Mouse (Mus musculus): Measurements from ENCODE around the gene Wdr46. TPM values are rescaled to one million over a fixed set of nuclear protein-coding genes. Genes with fewer than 3 reads are reported as not detected.

Gene Wdr46
- polyA plus RNA-seq, 1 experiment from 2014 or later: 8.8 TPM

GRCm38 (mm10) chr17:33959948-33960347, 19.5 kb downstream of the Wdr46 start:
- DNase-seq (ENCODE audit: low spot score): peak; percentile 3
- Histone ChIP-seq H3K27ac (ENCODE audit: low read length) (no peak overlapping the region), H3K4me3 (ENCODE audit: low read depth, low read length) (no peak overlapping the region), H3K27me3 (replicated peaks; ENCODE audit: insufficient read depth, low read length) (no peaks in the 10 kb centered on the region), H3K4me2 (replicated peaks; ENCODE audit: low read depth, low read length) (no peak overlapping the region), H3K9ac (replicated peaks; ENCODE audit: low read depth) (no peak overlapping the region), H3K9me3 (ENCODE audit: low read length) (no peaks in the 10 kb centered on the region), H3K4me1 (ENCODE audit: insufficient read depth, low read depth, low read length) (no peaks in the 10 kb centered on the region), H3K36me3 (ENCODE audit: insufficient read depth, low read length) (peaks cover 8% of the 10 kb centered on the region; the same call in 1 of the 2 replicates)
- WGBS: 93% methylated on average over 15 of the region's 15 CpGs
- no peak for TF ChIP-seq EP300 (IDR thresholded peaks at IDR 0.05)
- no peak for TF ChIP-seq CTCF (IDR thresholded peaks at IDR 0.05)
- ATAC-seq: no peak

- DNase-seq (ENCODE audit: low spot score): no peak
- 95% methylated on average over 7 of the region's 7 CpGs for WGBS
- Histone ChIP-seq H3K36me3 (ENCODE audit: insufficient read depth, low read length) (peaks cover 8% of the 10 kb centered on the region; the same call in 1 of the 2 replicates), H3K4me1 (ENCODE audit: insufficient read depth, low read depth, low read length) (no peaks in the 10 kb centered on the region), H3K4me2 (replicated peaks; ENCODE audit: low read depth, low read length) (no peak overlapping the region), H3K27me3 (replicated peaks; ENCODE audit: insufficient read depth, low read length) (no peaks in the 10 kb centered on the region), H3K4me3 (ENCODE audit: low read depth, low read length) (no peak overlapping the region), H3K9me3 (ENCODE audit: low read length) (no peaks in the 10 kb centered on the region), H3K27ac (ENCODE audit: low read length) (no peak overlapping the region), H3K9ac (replicated peaks; ENCODE audit: low read depth) (no peak overlapping the region)
- no peak for TF ChIP-seq CTCF (IDR thresholded peaks at IDR 0.05)
- no peak for TF ChIP-seq EP300 (IDR thresholded peaks at IDR 0.05)
- ATAC-seq: no peak
These were observed 22.4 kb downstream of the Wdr46 start for GRCm38 (mm10) chr17:33962876-33963275.

- DNase-seq (ENCODE audit: low spot score): no peak
- H3K27ac ChIP-seq (ENCODE audit: low read length): no peak overlapping the region
- H3K9ac ChIP-seq (replicated peaks; ENCODE audit: low read depth): no peak overlapping the region
- ATAC-seq: no peak
- H3K27me3 ChIP-seq (replicated peaks; ENCODE audit: insufficient read depth, low read length): no peaks in the 10 kb centered on the region
- H3K4me2 ChIP-seq (replicated peaks; ENCODE audit: low read depth, low read length): no peak overlapping the region
- TF ChIP-seq EP300 (IDR thresholded peaks at IDR 0.05): no peak
- no peak for TF ChIP-seq CTCF (IDR thresholded peaks at IDR 0.05)
- H3K4me1 ChIP-seq (ENCODE audit: insufficient read depth, low read depth, low read length): no peaks in the 10 kb centered on the region
- 89% methylated on average over 17 of the region's 17 CpGs for WGBS
- H3K4me3 ChIP-seq (ENCODE audit: low read depth, low read length): no peak overlapping the region
- H3K9me3 ChIP-seq (ENCODE audit: low read length): no peaks in the 10 kb centered on the region
- H3K36me3 ChIP-seq (ENCODE audit: insufficient read depth, low read length): peaks cover 8% of the 10 kb centered on the region; the same call in 1 of the 2 replicates
These were observed 24.8 kb downstream of the Wdr46 start for GRCm38 (mm10) chr17:33965082-33965845.

DNA sequence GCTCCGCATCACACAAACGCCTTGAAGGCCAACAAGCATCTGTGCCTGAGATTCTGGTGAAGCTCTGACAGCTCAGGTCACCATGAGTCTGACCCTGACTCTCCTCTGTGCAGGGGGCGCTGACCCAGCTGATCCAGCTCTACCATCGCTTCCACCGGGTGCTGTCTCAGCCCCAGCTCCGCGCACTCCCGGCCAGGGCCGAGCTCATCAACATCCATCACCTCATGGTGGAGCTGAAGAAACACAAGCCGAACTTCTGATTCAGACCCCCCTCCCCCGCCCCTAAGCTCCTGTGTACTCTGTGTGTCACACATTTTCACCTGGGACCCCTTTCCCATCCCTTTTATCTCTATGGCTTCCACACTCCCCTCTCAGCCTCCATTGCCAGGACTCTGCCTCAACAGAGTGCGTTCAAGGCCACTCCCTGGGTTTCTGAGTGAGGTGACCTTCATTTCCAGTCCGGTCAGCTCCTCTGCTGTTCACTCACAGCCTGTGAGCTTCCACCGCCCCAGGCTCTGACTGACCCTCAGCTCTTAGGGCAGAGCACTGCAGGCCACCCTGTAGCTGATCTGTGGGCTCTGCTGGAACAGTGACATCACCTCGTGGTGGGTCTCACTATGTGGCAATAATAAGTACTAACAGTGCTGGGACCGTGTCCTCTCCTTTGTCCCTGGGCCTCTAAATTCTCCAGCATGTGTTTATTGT, 25.5 kb downstream of the Wdr46 start:
- H3K9me3 ChIP-seq (ENCODE audit: low read length): no peaks in the 10 kb centered on the region
- no peaks in the 10 kb centered on the region for H3K4me1 ChIP-seq (ENCODE audit: insufficient read depth, low read depth, low read length)
- 75% methylated on average over 16 of the region's 16 CpGs for WGBS
- H3K4me2 ChIP-seq (replicated peaks; ENCODE audit: low read depth, low read length): no peak overlapping the region
- no peak overlapping the region for H3K9ac ChIP-seq (replicated peaks; ENCODE audit: low read depth)
- DNase-seq (ENCODE audit: low spot score) (no peak), ATAC-seq (no peak)
- peaks cover 8% of the 10 kb centered on the region; the same call in 1 of the 2 replicates for H3K36me3 ChIP-seq (ENCODE audit: insufficient read depth, low read length)
- H3K27ac ChIP-seq (ENCODE audit: low read length): no peak overlapping the region
- no peaks in the 10 kb centered on the region for H3K27me3 ChIP-seq (replicated peaks; ENCODE audit: insufficient read depth, low read length)
- TF ChIP-seq EP300 (IDR thresholded peaks at IDR 0.05): no peak
- no peak for TF ChIP-seq CTCF (IDR thresholded peaks at IDR 0.05)
- H3K4me3 ChIP-seq (ENCODE audit: low read depth, low read length): no peak overlapping the region

GRCm38 (mm10) chr17:33968489-33968888, 28.0 kb downstream of the Wdr46 start:
- ATAC-seq (peak; percentile 85), DNase-seq (ENCODE audit: low spot score) (peak; percentile 83)
- Histone ChIP-seq H3K9me3 (ENCODE audit: low read length) (no peaks in the 10 kb centered on the region), H3K4me1 (ENCODE audit: insufficient read depth, low read depth, low read length) (no peaks in the 10 kb centered on the region), H3K4me2 (replicated peaks; ENCODE audit: low read depth, low read length) (no peak overlapping the region), H3K4me3 (ENCODE audit: low read depth, low read length) (no peak overlapping the region), H3K9ac (replicated peaks; ENCODE audit: low read depth) (no peak overlapping the region), H3K36me3 (ENCODE audit: insufficient read depth, low read length) (no peaks in the 10 kb centered on the region), H3K27me3 (replicated peaks; ENCODE audit: insufficient read depth, low read length) (no peaks in the 10 kb centered on the region), H3K27ac (ENCODE audit: low read length) (no peak overlapping the region)
- 5% methylated on average over 9 of the region's 9 CpGs for WGBS
- TF ChIP-seq EP300 (IDR thresholded peaks at IDR 0.05) (no peak), CTCF (IDR thresholded peaks at IDR 0.05) (peak; percentile 93)

- Histone ChIP-seq H3K27me3 (replicated peaks; ENCODE audit: insufficient read depth, low read length) (no peaks in the 10 kb centered on the region), H3K9me3 (ENCODE audit: low read length) (no peaks in the 10 kb centered on the region), H3K9ac (replicated peaks; ENCODE audit: low read depth) (no peak overlapping the region), H3K4me2 (replicated peaks; ENCODE audit: low read depth, low read length) (no peak overlapping the region), H3K4me1 (ENCODE audit: insufficient read depth, low read depth, low read length) (no peaks in the 10 kb centered on the region), H3K36me3 (ENCODE audit: insufficient read depth, low read length) (no peaks in the 10 kb centered on the region), H3K4me3 (ENCODE audit: low read depth, low read length) (no peak overlapping the region), H3K27ac (ENCODE audit: low read length) (no peak overlapping the region)
- DNase-seq (ENCODE audit: low spot score) (peak; percentile 78), ATAC-seq (peak; percentile 76)
- WGBS: 26% methylated on average over 5 of the region's 5 CpGs
- TF ChIP-seq CTCF (IDR thresholded peaks at IDR 0.05) (peak; percentile 61), EP300 (IDR thresholded peaks at IDR 0.05) (no peak)
These were observed 28.5 kb downstream of the Wdr46 start for GRCm38 (mm10) chr17:33968927-33969326.

Measured in lung, postnatal 0 days (tissue).